Mouse (Mus musculus) liver, embryonic 14.5 days (tissue): ENCODE measurements around the gene Col19a1.

Source experiments
- CTCF ChIP-seq: IDR thresholded peaks from 2 replicates; pipeline ENCODE4 v1.5.1; 2016; ENCODE audit warnings: antibody characterized with exemption, low read depth, control low read depth
- EP300 ChIP-seq: IDR thresholded peaks from 2 replicates; pipeline ENCODE4 v1.6.1; 2016; ENCODE audit warnings: antibody characterized with exemption, low read depth

DNA sequence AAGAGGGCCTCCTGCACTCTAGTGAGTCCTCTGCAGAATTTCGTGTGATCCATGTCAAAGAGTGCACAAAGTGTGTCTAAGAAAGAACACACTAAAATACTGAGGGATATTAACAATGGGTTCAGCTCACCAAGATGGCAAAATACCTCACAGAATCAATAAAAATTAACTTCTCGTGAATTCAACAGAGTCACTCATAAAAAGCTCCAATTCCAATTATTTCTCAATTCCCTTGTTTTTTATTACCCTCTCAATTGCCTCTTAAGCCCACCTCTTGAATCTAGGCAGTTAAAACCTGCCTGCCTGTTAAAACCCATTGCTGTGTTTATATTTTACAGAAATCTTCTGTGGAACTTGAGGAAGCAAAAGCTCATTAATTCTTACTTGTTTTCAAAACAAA lies 277.1 kb downstream of the Col19a1 start:
- TF ChIP-seq CTCF (no peak), EP300 (no peak)
